Mouse (Mus musculus) spleen, postnatal 0 days (tissue): Measurements from ENCODE around the gene Cldn34b2. TPM values are rescaled to one million over a fixed set of nuclear protein-coding genes. Genes with fewer than 3 reads are reported as not detected.

Source experiments
- polyA plus RNA-seq: library from polyadenylated mRNA; unstranded; fragments of >200 nt; fragmentation: Nextera tagmentation; extraction: Ambion mirVana; gene quantifications from 2 replicates; pipeline ENCODE4 v1.2.1, GENCODE M21; 2015

Cldn34b2 gene
- not detected in 2 replicates for polyA plus RNA-seq

GRCm38 (mm10) chrX:155128312-155128711 is at the start of gene Cldn34b2:
Gene Cldn34b2, minus strand, starts transcription at chrX:155128412.

GRCm38 (mm10) chrX:155093566-155093965 is 34.6 kb downstream of the Cldn34b2 start, which contains the start of gene Magea2:
Gene Magea2, minus strand, starts transcription at chrX:155093666.

GRCm38 (mm10) chrX:155089693-155090092 is 38.5 kb downstream of the Cldn34b2 start, which contains the start of gene Magea1:
Gene Magea1, minus strand, starts transcription at chrX:155089793.

Other genes with a start within 250 kb of the Cldn34b2 start
- not detected in 2 replicates for gene Cldn34b1, start 238.1 kb downstream of the Cldn34b2 start, polyA plus RNA-seq
- gene Magea6, start 192.4 kb downstream of the Cldn34b2 start, polyA plus RNA-seq, result not detected in 2 replicates
- gene Magea3, start 178.9 kb downstream of the Cldn34b2 start, polyA plus RNA-seq, result not detected in 2 replicates
- gene Magea8, start 132.6 kb downstream of the Cldn34b2 start, polyA plus RNA-seq, result not detected in 2 replicates
- gene Magea5, start 65.3 kb downstream of the Cldn34b2 start, polyA plus RNA-seq, result not detected in 2 replicates
- not detected in 2 replicates for gene Magea1, start 38.6 kb downstream of the Cldn34b2 start, polyA plus RNA-seq
- gene Magea2, start 34.7 kb downstream of the Cldn34b2 start, polyA plus RNA-seq, result not detected in 2 replicates
- 209 and 264 TPM in 2 replicates for gene Sat1, start 88.0 kb upstream of the Cldn34b2 start, polyA plus RNA-seq
- gene Acot9, start 134.0 kb upstream of the Cldn34b2 start, polyA plus RNA-seq, result 23.4 and 24.2 TPM in 2 replicates
- gene Prdx4, start 212.3 kb upstream of the Cldn34b2 start, polyA plus RNA-seq, result 128 TPM in 2 replicates